Mouse (Mus musculus): ENCODE results near the gene Pax5. TPM values are rescaled to one million over a fixed set of nuclear protein-coding genes. Genes with fewer than 3 reads are reported as not detected.

Gene Pax5
- polyA plus RNA-seq, 1 experiment from 2014 or later: not detected

Small RNA genes lying within 50 kb of the gene (microRNA-seq; reads per million reads assigned to microRNA genes)
- not detected for gene Mir5120

Other genes with a start within 250 kb of the Pax5 start
- gene Zcchc7, start 45.4 kb upstream of the Pax5 start, polyA plus RNA-seq (2016; fragmentation: Nextera tagmentation; extraction: Ambion mirVana): 29.0 TPM in 2 replicates

Data from limb, embryonic 12.5 days (tissue).